Mouse (Mus musculus) intestine, postnatal 0 days (tissue): ENCODE results near the gene Stmn1. TPM values are rescaled to one million over a fixed set of nuclear protein-coding genes. Genes with fewer than 3 reads are reported as not detected.

Source experiments
- ATAC-seq: fragments of 200-750 bp; cut with Nextera tagmentation; 2 replicates; pipeline ENCODE4 v1.8.0; 2017; ENCODE audit warnings: mild to moderate bottlenecking, moderate TSS enrichment, moderate library complexity
- H3K27ac ChIP-seq: fragments of 300-500 bp; sonication (generic); 2 replicates; pipeline ENCODE4 v1.5.1; 2014; ENCODE audit warnings: mild to moderate bottlenecking, low read depth, low read length, moderate library complexity
- H3K27me3 ChIP-seq: fragments of 300-500 bp; sonication (generic); replicated peaks from 2 replicates; pipeline ENCODE4 v1.6.1; 2014; ENCODE audit warnings: low read length, mixed read lengths; ENCODE audit not compliant: control insufficient read depth, insufficient read depth
- H3K36me3 ChIP-seq: fragments of 300-500 bp; sonication (generic); 2 replicates; pipeline ENCODE4 v1.6.1; 2014; ENCODE audit warnings: mild to moderate bottlenecking, moderate library complexity; ENCODE audit not compliant: control insufficient read depth, insufficient read depth
- H3K4me1 ChIP-seq: fragments of 300-500 bp; sonication (generic); replicated peaks from 2 replicates; pipeline ENCODE4 v1.6.1; 2014; ENCODE audit warnings: antibody characterized with exemption, low read length, mixed read lengths; ENCODE audit not compliant: control insufficient read depth, insufficient read depth
- H3K4me2 ChIP-seq: fragments of 300-500 bp; sonication (generic); replicated peaks from 2 replicates; pipeline ENCODE4 v1.6.1; 2014; ENCODE audit warnings: low read depth, mild to moderate bottlenecking, moderate library complexity
- H3K4me3 ChIP-seq: fragments of 300-500 bp; sonication (generic); 2 replicates; pipeline ENCODE4 v1.5.1; 2014; ENCODE audit warnings: low read depth, low read length
- H3K9ac ChIP-seq: fragments of 300-500 bp; sonication (generic); 2 replicates; pipeline ENCODE4 v1.6.1; 2014; ENCODE audit warnings: mild to moderate bottlenecking, low read depth, low read length
- H3K9me3 ChIP-seq: fragments of 300-500 bp; sonication (generic); 2 replicates; pipeline ENCODE4 v1.6.1; 2016; ENCODE audit warnings: mixed run types; ENCODE audit not compliant: control insufficient read depth
- CTCF ChIP-seq: sonication (generic); IDR thresholded peaks from 2 replicates; pipeline ENCODE4 v1.5.1; 2016; ENCODE audit warnings: low read depth, mild to moderate bottlenecking, control low read depth, antibody characterized with exemption, moderate library complexity
- WGBS: fragments of 180-500 bp; shearing (Covaris S2); extraction: QIAGEN DNeasy Blood & Tissue Kit; methylation state at CpG from one replicate; pipeline ENCODE4 v1.1.7; 2014; 5-methylcytosine and 5-hydroxymethylcytosine counted together
- polyA plus RNA-seq: library from polyadenylated mRNA; unstranded; fragments of >200 nt; fragmentation: Nextera tagmentation; extraction: Ambion mirVana; gene quantifications from 2 replicates; pipeline ENCODE4 v1.2.1, GENCODE M21; 2015

Stmn1 gene
- polyA plus RNA-seq, 1 experiment from 2014 or later, result 412 TPM

GRCm38 (mm10) chr4:134436185-134436584 lies 31.9 kb upstream of the Stmn1 start:
- no peak for ATAC-seq
- no peaks in the 10 kb centered on the region for H3K36me3 ChIP-seq
- no peak for TF ChIP-seq CTCF
- no peak overlapping the region for H3K9ac ChIP-seq
- no peak overlapping the region for H3K4me3 ChIP-seq
- 53% methylated on average over 7 of the region's 7 CpGs for WGBS
- no peak overlapping the region for H3K27ac ChIP-seq
- H3K4me2 ChIP-seq, result no peak overlapping the region
- H3K9me3 ChIP-seq, result no peaks in the 10 kb centered on the region
- H3K27me3 ChIP-seq, result no peaks in the 10 kb centered on the region
- H3K4me1 ChIP-seq, result no peaks in the 10 kb centered on the region

GRCm38 (mm10) chr4:134436659-134437058 lies 31.5 kb upstream of the Stmn1 start:
- WGBS, result 70% methylated on average over 10 of the region's 10 CpGs
- Histone ChIP-seq H3K27me3 (no peaks in the 10 kb centered on the region), H3K4me1 (no peaks in the 10 kb centered on the region), H3K4me3 (no peak overlapping the region), H3K9ac (no peak overlapping the region), H3K4me2 (no peak overlapping the region), H3K9me3 (no peaks in the 10 kb centered on the region), H3K27ac (no peak overlapping the region), H3K36me3 (no peaks in the 10 kb centered on the region)
- ATAC-seq, result no peak
- no peak for TF ChIP-seq CTCF

- H3K27ac ChIP-seq, result no peak overlapping the region
- no peak for TF ChIP-seq CTCF
- no peaks in the 10 kb centered on the region for H3K4me1 ChIP-seq
- H3K4me3 ChIP-seq, result no peak overlapping the region
- H3K9me3 ChIP-seq, result no peaks in the 10 kb centered on the region
- no peak overlapping the region for H3K4me2 ChIP-seq
- no peak overlapping the region for H3K9ac ChIP-seq
- ATAC-seq, result no peak
- 44% methylated on average over 3 of the region's 3 CpGs for WGBS
- no peaks in the 10 kb centered on the region for H3K36me3 ChIP-seq
- H3K27me3 ChIP-seq, result no peaks in the 10 kb centered on the region
These were observed 29.0 kb upstream of the Stmn1 start for GRCm38 (mm10) chr4:134439119-134439518.

DNA sequence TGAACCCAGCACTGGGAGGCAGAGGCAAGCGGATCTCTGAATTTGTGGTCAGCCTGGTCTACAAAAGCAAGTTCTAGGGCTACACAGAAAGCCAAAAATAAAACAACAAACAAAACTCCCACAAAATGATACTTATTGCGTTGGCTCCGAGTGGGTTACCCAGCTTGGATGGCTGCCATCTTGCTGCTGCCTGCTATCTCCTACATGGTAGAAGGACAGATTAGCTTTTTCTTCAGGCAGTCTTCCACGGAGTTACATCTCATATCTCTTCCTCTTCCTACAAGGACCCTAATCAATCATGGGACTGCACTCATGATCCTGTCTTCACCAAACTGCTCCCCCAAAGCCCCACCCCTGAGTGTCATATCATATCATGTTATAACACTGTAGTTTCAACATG lies 28.2 kb upstream of the Stmn1 start:
- Histone ChIP-seq H3K27me3 (no peaks in the 10 kb centered on the region), H3K9me3 (no peaks in the 10 kb centered on the region), H3K4me3 (no peak overlapping the region), H3K4me1 (no peaks in the 10 kb centered on the region), H3K36me3 (no peaks in the 10 kb centered on the region), H3K27ac (no peak overlapping the region), H3K4me2 (no peak overlapping the region), H3K9ac (no peak overlapping the region)
- no peak for ATAC-seq
- no peak for TF ChIP-seq CTCF
- WGBS, result 80% methylated on average over 4 of the region's 4 CpGs

GRCm38 (mm10) chr4:134442216-134442615 lies 25.9 kb upstream of the Stmn1 start:
- H3K4me2 ChIP-seq, result no peak overlapping the region
- no peak overlapping the region for H3K27ac ChIP-seq
- no peaks in the 10 kb centered on the region; the same call in 1 of the 2 replicates for H3K27me3 ChIP-seq
- H3K36me3 ChIP-seq, result no peaks in the 10 kb centered on the region
- H3K9ac ChIP-seq, result no peak overlapping the region
- 74% methylated on average over 4 of the region's 4 CpGs for WGBS
- no peaks in the 10 kb centered on the region for H3K4me1 ChIP-seq
- no peak overlapping the region for H3K4me3 ChIP-seq
- H3K9me3 ChIP-seq, result no peaks in the 10 kb centered on the region
- TF ChIP-seq CTCF, result no peak
- no peak for ATAC-seq

DNA sequence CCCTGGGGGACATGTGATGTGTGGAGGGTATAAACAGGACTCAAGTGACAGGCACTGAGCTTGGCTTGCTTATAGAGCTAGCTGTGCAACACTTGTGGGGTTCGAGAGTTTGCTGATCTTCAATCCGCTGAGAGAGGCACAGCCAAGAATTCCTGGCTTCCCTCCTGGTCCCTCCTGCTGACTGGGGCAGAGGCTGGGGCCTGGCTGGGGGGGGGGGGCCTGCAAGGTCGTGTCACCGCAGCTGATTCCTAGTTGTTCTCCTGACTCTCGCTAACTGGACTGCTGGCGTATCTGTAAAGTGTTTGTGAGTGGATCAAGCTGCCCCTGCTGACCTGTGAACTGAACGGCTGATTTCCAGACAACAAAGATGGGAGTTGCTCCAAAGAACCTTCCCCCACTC lies 24.5 kb upstream of the Stmn1 start:
- Histone ChIP-seq H3K27ac (no peak overlapping the region), H3K4me3 (no peak overlapping the region), H3K4me2 (no peak overlapping the region), H3K4me1 (no peaks in the 10 kb centered on the region; the same call in 1 of the 2 replicates), H3K36me3 (no peaks in the 10 kb centered on the region), H3K9me3 (no peaks in the 10 kb centered on the region), H3K9ac (no peak overlapping the region), H3K27me3 (no peaks in the 10 kb centered on the region; the same call in 1 of the 2 replicates)
- TF ChIP-seq CTCF, result no peak
- 50% methylated on average over 7 of the region's 7 CpGs for WGBS
- no peak for ATAC-seq

GRCm38 (mm10) chr4:134444949-134445348 lies 23.2 kb upstream of the Stmn1 start:
- Histone ChIP-seq H3K4me2 (no peak overlapping the region), H3K27ac (no peak overlapping the region), H3K9me3 (no peaks in the 10 kb centered on the region), H3K4me3 (no peak overlapping the region), H3K4me1 (no peaks in the 10 kb centered on the region; the same call in 1 of the 2 replicates), H3K36me3 (no peaks in the 10 kb centered on the region), H3K27me3 (no peaks in the 10 kb centered on the region; the same call in 1 of the 2 replicates), H3K9ac (no peak overlapping the region)
- no peak for TF ChIP-seq CTCF
- WGBS, result 52% methylated on average over 7 of the region's 7 CpGs
- no peak for ATAC-seq
